Mouse (Mus musculus): ENCODE measurements around the gene Ulk4. TPM values are rescaled to one million over a fixed set of nuclear protein-coding genes. Genes with fewer than 3 reads are reported as not detected.

Ulk4 gene
- polyA plus RNA-seq, 1 experiment from 2014 or later = 134 TPM

DNA sequence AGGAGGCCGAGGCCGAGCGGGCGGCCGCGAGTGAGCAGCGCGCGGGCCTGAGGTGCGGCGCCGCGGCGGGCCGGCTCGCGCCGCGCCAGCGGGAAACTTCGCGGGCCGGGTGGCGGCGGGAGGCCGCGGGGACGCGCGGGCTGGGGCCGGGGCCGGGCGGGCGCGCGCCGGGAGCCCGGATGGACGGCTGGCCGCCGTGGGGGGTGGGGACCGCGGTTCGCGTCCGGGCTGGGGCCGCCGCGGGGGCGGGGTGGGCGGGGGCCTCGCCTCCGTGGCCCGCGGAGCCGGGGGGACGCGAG lies 343.5 kb downstream of the Ulk4 start:
- peaks cover 28% of the 10 kb centered on the region for H3K4me1 ChIP-seq (ENCODE audit: control insufficient read depth, insufficient read depth, low read length)
- H3K4me3 ChIP-seq (ENCODE audit: low read depth, low read length) = peak overlapping the region; percentile 96
- ATAC-seq (ENCODE audit: insufficient number of reproducible peaks, insufficient read depth, low FRiP score, low read depth) = peak; percentile 55; the same call in 1 of the 2 replicates
- no peaks in the 10 kb centered on the region for H3K9me3 ChIP-seq (ENCODE audit: control insufficient read depth, low read depth, low read length)
- H3K9ac ChIP-seq (replicated peaks; ENCODE audit: low read depth, low read length) = peak overlapping the region; percentile 99
- WGBS = 1% methylated on average over 34 of the region's 58 CpGs
- H3K27me3 ChIP-seq (ENCODE audit: control insufficient read depth, insufficient read depth, low read length) = no peaks in the 10 kb centered on the region
- H3K36me3 ChIP-seq (ENCODE audit: control insufficient read depth, insufficient read depth, low read length) = no peaks in the 10 kb centered on the region
- peak overlapping the region; percentile 93 for H3K27ac ChIP-seq (ENCODE audit: low read length)
- no peak overlapping the region for H3K4me2 ChIP-seq (replicated peaks; ENCODE audit: low read depth, low read length)

GRCm38 (mm10) chr9:120932797-120933586 lies 344.0 kb downstream of the Ulk4 start:
- WGBS = 7% methylated on average over 61 of the region's 78 CpGs
- Histone ChIP-seq H3K9ac (replicated peaks; ENCODE audit: low read depth, low read length) (peak overlapping the region; percentile 99), H3K9me3 (ENCODE audit: control insufficient read depth, low read depth, low read length) (no peaks in the 10 kb centered on the region), H3K27me3 (ENCODE audit: control insufficient read depth, insufficient read depth, low read length) (no peaks in the 10 kb centered on the region), H3K4me1 (ENCODE audit: control insufficient read depth, insufficient read depth, low read length) (peaks cover 23% of the 10 kb centered on the region), H3K36me3 (ENCODE audit: control insufficient read depth, insufficient read depth, low read length) (no peaks in the 10 kb centered on the region), H3K4me2 (replicated peaks; ENCODE audit: low read depth, low read length) (peak overlapping the region; percentile 39), H3K4me3 (ENCODE audit: low read depth, low read length) (peak overlapping the region; percentile 96), H3K27ac (ENCODE audit: low read length) (peak overlapping the region; percentile 93)
- ATAC-seq (ENCODE audit: insufficient number of reproducible peaks, insufficient read depth, low FRiP score, low read depth) = peak; percentile 83

DNA sequence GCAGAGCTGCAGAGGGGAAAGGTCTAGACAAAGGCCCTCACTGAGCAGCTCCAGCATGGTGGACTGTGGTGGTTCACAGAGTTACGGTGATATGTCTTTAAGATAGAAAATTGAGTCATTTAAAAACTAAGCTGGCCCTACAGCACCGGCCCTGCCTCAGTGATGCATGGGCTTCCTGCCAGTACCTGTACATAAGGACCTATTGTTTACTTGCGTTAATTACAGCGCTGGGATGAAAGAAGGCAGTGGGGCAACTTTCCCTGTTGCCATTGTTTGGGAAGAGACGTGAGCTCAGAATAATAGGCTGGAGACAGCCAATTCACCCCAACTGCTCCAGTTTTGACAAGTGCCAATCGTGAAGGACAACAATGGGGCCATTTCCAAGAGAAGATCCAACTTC lies 344.6 kb downstream of the Ulk4 start:
- H3K4me1 ChIP-seq (ENCODE audit: control insufficient read depth, insufficient read depth, low read length) = peaks cover 17% of the 10 kb centered on the region
- H3K9ac ChIP-seq (replicated peaks; ENCODE audit: low read depth, low read length) = no peak overlapping the region
- WGBS = 55% methylated on average over 6 of the region's 6 CpGs
- H3K4me2 ChIP-seq (replicated peaks; ENCODE audit: low read depth, low read length) = no peak overlapping the region
- no peak overlapping the region for H3K27ac ChIP-seq (ENCODE audit: low read length)
- H3K4me3 ChIP-seq (ENCODE audit: low read depth, low read length) = no peak overlapping the region
- H3K27me3 ChIP-seq (ENCODE audit: control insufficient read depth, insufficient read depth, low read length) = no peaks in the 10 kb centered on the region
- ATAC-seq (ENCODE audit: insufficient number of reproducible peaks, insufficient read depth, low FRiP score, low read depth) = no peak
- no peaks in the 10 kb centered on the region for H3K36me3 ChIP-seq (ENCODE audit: control insufficient read depth, insufficient read depth, low read length)
- no peaks in the 10 kb centered on the region for H3K9me3 ChIP-seq (ENCODE audit: control insufficient read depth, low read depth, low read length)

- ATAC-seq (ENCODE audit: insufficient number of reproducible peaks, insufficient read depth, low FRiP score, low read depth) = no peak
- H3K9me3 ChIP-seq (ENCODE audit: control insufficient read depth, low read depth, low read length) = no peaks in the 10 kb centered on the region
Observed at GRCm38 (mm10) chr9:120930811-120931210, 346.2 kb downstream of the Ulk4 start.

GRCm38 (mm10) chr9:120930021-120930420 lies 347.0 kb downstream of the Ulk4 start:
- 96% methylated on average over 12 of the region's 12 CpGs for WGBS
- no peak overlapping the region for H3K9ac ChIP-seq (replicated peaks; ENCODE audit: low read depth, low read length)
- H3K4me1 ChIP-seq (ENCODE audit: control insufficient read depth, insufficient read depth, low read length) = 0 out of 2 replicates have a peak, but pooled peaks cover 3% of the 10 kb centered on the region
- H3K27me3 ChIP-seq (ENCODE audit: control insufficient read depth, insufficient read depth, low read length) = no peaks in the 10 kb centered on the region
- no peak overlapping the region for H3K27ac ChIP-seq (ENCODE audit: low read length)
- ATAC-seq (ENCODE audit: insufficient number of reproducible peaks, insufficient read depth, low FRiP score, low read depth) = no peak
- no peak overlapping the region for H3K4me2 ChIP-seq (replicated peaks; ENCODE audit: low read depth, low read length)
- no peaks in the 10 kb centered on the region for H3K36me3 ChIP-seq (ENCODE audit: control insufficient read depth, insufficient read depth, low read length)
- no peaks in the 10 kb centered on the region for H3K9me3 ChIP-seq (ENCODE audit: control insufficient read depth, low read depth, low read length)
- no peak overlapping the region for H3K4me3 ChIP-seq (ENCODE audit: low read depth, low read length)

More at GRCm38 (mm10) chr9:120930811-120931210, 346.2 kb downstream of the Ulk4 start:
- H3K27me3 ChIP-seq (ENCODE audit: control insufficient read depth, insufficient read depth, low read length) = no peaks in the 10 kb centered on the region
- peaks cover 8% of the 10 kb centered on the region; the same call in 1 of the 2 replicates for H3K4me1 ChIP-seq (ENCODE audit: control insufficient read depth, insufficient read depth, low read length)
- H3K4me2 ChIP-seq (replicated peaks; ENCODE audit: low read depth, low read length) = no peak overlapping the region
- H3K4me3 ChIP-seq (ENCODE audit: low read depth, low read length) = no peak overlapping the region
- H3K9ac ChIP-seq (replicated peaks; ENCODE audit: low read depth, low read length) = no peak overlapping the region
- H3K36me3 ChIP-seq (ENCODE audit: control insufficient read depth, insufficient read depth, low read length) = no peaks in the 10 kb centered on the region
- H3K27ac ChIP-seq (ENCODE audit: low read length) = no peak overlapping the region
- WGBS = 55% methylated on average over 8 of the region's 8 CpGs

GRCm38 (mm10) chr9:120929081-120929480 lies 347.9 kb downstream of the Ulk4 start, which contains the start of gene Ctnnb1:
Gene Ctnnb1 (plus strand): TSS chr9:120929216.
- no peak within 1 kb of the TSS for H3K9ac ChIP-seq (replicated peaks; ENCODE audit: low read depth, low read length)
- H3K4me3 ChIP-seq (ENCODE audit: low read depth, low read length) = no peak within 1 kb of the TSS
- no peak within 1 kb of the TSS for H3K4me2 ChIP-seq (replicated peaks; ENCODE audit: low read depth, low read length)
- no peak within 1 kb of the TSS for H3K27ac ChIP-seq (ENCODE audit: low read length)
- H3K9me3 ChIP-seq (ENCODE audit: control insufficient read depth, low read depth, low read length) = no peaks in the 10 kb centered on the region
- ATAC-seq (ENCODE audit: insufficient number of reproducible peaks, insufficient read depth, low FRiP score, low read depth) = no peak
- H3K36me3 ChIP-seq (ENCODE audit: control insufficient read depth, insufficient read depth, low read length) = no peaks in the 10 kb centered on the region
- H3K4me1 ChIP-seq (ENCODE audit: control insufficient read depth, insufficient read depth, low read length) = 0 out of 2 replicates have a peak, but pooled peaks cover 3% of the 10 kb centered on the region
- WGBS = 86% methylated on average over 11 of the region's 11 CpGs
- H3K27me3 ChIP-seq (ENCODE audit: control insufficient read depth, insufficient read depth, low read length) = no peaks in the 10 kb centered on the region

- Histone ChIP-seq H3K4me1 (ENCODE audit: control insufficient read depth, insufficient read depth, low read length) (no peaks in the 10 kb centered on the region), H3K4me3 (ENCODE audit: low read depth, low read length) (no peak overlapping the region), H3K27ac (ENCODE audit: low read length) (no peak overlapping the region), H3K36me3 (ENCODE audit: control insufficient read depth, insufficient read depth, low read length) (no peaks in the 10 kb centered on the region), H3K27me3 (ENCODE audit: control insufficient read depth, insufficient read depth, low read length) (no peaks in the 10 kb centered on the region), H3K4me2 (replicated peaks; ENCODE audit: low read depth, low read length) (no peak overlapping the region), H3K9me3 (ENCODE audit: control insufficient read depth, low read depth, low read length) (no peaks in the 10 kb centered on the region), H3K9ac (replicated peaks; ENCODE audit: low read depth, low read length) (no peak overlapping the region)
- whole genome bisulfite sequencing = 11% methylated on average over 9 of the region's 9 CpGs
- ATAC-seq (ENCODE audit: insufficient number of reproducible peaks, insufficient read depth, low FRiP score, low read depth) = no peak
Observed at GRCm38 (mm10) chr9:120926939-120927606, 349.9 kb downstream of the Ulk4 start.

DNA sequence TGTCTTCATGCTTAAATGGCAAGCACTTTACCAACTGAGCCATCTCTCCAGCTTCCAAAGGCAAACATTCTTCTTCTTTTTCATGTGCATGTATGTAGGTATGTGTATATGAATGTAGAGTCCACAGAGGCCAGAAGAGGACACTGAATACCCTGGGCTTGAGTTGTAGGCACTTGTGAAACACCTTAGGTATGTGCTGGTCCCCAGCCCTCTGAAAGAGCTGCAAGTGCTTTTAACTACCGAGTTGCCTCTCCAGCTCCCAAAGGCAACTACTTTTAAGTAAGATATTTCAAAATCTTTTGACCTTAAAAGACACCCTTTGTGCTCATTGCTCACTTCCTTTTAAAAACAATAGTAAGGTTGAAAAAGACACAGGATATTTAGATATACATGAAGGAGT lies 350.9 kb downstream of the Ulk4 start:
- no peak overlapping the region for H3K4me3 ChIP-seq (ENCODE audit: low read depth, low read length)
- H3K4me2 ChIP-seq (replicated peaks; ENCODE audit: low read depth, low read length) = no peak overlapping the region
- H3K27ac ChIP-seq (ENCODE audit: low read length) = no peak overlapping the region
- no peaks in the 10 kb centered on the region for H3K4me1 ChIP-seq (ENCODE audit: control insufficient read depth, insufficient read depth, low read length)
- H3K9ac ChIP-seq (replicated peaks; ENCODE audit: low read depth, low read length) = no peak overlapping the region
- H3K36me3 ChIP-seq (ENCODE audit: control insufficient read depth, insufficient read depth, low read length) = no peaks in the 10 kb centered on the region
- ATAC-seq (ENCODE audit: insufficient number of reproducible peaks, insufficient read depth, low FRiP score, low read depth) = no peak
- no peaks in the 10 kb centered on the region for H3K27me3 ChIP-seq (ENCODE audit: control insufficient read depth, insufficient read depth, low read length)
- 29% methylated on average over 1 of the region's 1 CpGs for WGBS
- no peaks in the 10 kb centered on the region for H3K9me3 ChIP-seq (ENCODE audit: control insufficient read depth, low read depth, low read length)
